Mouse (Mus musculus) adrenal gland, adult 2 months (tissue): Measurements from ENCODE around the gene Gm21776. TPM values are rescaled to one million over a fixed set of nuclear protein-coding genes. Genes with fewer than 3 reads are reported as not detected.
"Not testable (repeated sequence)": the region's sequence is repeated elsewhere in the genome, so short reads cannot be mapped to it uniquely, and the experiment has no call there.

Experiments used
- DNase-seq: peaks from one replicate; pipeline ENCODE4 v3.0.0; 2021
- long read RNA-seq: library from polyadenylated mRNA; stranded (forward); transcript quantifications from one replicate; pipeline ENCODE4 v2.0.0, GENCODE M21; 2021
- polyA plus RNA-seq: library from polyadenylated mRNA; depleted of rRNA; stranded (reverse); fragments of >200 nt; gene quantifications from 2 replicates; pipeline ENCODE4 v1.2.3, GENCODE M21; 2012; rRNA removed
- total RNA-seq, 2 experiments: library from RNA; stranded (reverse); gene quantifications; 2 replicates each; pipeline ENCODE4 v1.2.3; 2021

The Gm21776 gene
- total RNA-seq (not detected), polyA plus RNA-seq (not detected in 2 replicates)
- long read RNA-seq: 0 reads

DNA sequence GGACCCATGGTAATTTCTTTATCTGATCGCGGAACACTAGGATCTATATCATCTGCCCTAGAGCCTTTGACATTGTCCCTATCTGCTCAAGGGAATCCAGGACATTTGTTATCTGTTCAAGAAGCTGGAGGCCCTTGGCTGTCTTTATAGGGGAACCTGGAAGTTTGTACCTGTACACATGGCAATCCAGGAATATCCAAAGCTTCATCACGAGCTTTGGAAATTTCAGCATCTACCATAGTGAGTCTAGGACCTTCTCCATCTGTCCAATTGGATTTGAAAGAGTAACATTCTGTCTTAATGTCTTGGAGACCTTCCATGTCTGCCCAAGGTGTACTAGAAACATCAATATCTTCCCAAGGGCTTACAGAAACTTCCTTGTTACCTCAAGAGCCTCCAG is at the start of gene Gm21776:
TSS of gene Gm21776 (plus strand) at position 301 of the 400 bp plus-strand sequence.
- DNase-seq: not testable (repeated sequence)
